Mouse (Mus musculus): ENCODE measurements around the gene Ripor2. TPM values are rescaled to one million over a fixed set of nuclear protein-coding genes. Genes with fewer than 3 reads are reported as not detected.

The Ripor2 gene
- polyA plus RNA-seq, 1 experiment from 2014 or later = 3.9 TPM

DNA sequence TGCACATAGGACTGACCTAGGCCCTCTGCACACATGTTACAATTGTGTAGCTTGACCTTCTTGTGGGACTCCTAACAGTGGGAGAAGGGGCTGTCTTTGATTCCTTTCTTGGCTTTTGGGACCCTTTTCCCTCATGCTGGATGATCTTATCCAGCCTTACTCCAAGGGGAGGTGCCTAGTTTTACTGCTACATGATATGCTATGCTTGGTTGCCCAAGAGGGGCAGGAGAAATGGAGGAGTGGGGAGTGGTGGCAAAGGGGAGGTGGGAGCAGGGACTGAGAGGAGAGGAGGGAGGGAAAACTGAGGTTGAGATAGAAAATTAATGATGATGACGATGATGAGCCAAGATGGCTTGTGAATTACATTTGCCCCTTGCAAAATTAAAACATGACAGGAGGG, 37.7 kb downstream of the Ripor2 start:
- ATAC-seq (ENCODE audit: low read depth) (no peak), DNase-seq (no peak)
- H3K4me2 ChIP-seq = no peak overlapping the region
- 76% methylated on average over 1 of the region's 1 CpGs for WGBS (ENCODE audit: insufficient replicate concordance)
- no peaks in the 10 kb centered on the region for H3K36me3 ChIP-seq
- no peaks in the 10 kb centered on the region for H3K9me3 ChIP-seq (replicated peaks)
- no peak overlapping the region for H3K9ac ChIP-seq
- H3K27ac ChIP-seq = no peak overlapping the region
- H3K4me1 ChIP-seq (replicated peaks) = peaks cover 9% of the 10 kb centered on the region
- H3K27me3 ChIP-seq = no peaks in the 10 kb centered on the region
- no peak overlapping the region for H3K4me3 ChIP-seq (replicated peaks)

DNA sequence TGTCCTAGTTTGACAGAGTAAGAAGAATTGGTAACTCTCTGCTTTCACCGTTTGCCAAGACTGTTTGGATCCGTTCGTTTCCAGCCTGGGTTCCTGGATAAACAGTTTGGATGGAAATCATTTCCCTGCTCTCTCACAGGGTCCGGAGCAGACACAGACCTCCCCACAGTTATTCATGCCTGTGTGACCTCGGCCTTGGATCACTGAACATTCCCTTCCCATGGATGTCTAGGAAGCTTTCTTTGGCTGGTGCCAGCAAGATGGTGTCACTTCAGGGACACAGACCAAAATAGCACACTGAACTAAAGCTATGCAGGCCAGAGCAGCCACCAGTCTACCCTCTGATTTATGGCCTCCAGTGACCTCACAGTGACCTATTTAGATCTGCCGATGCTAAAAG, 38.5 kb downstream of the Ripor2 start:
- Histone ChIP-seq H3K27ac (no peak overlapping the region), H3K4me3 (replicated peaks) (no peak overlapping the region), H3K9ac (no peak overlapping the region), H3K4me1 (replicated peaks) (peaks cover 9% of the 10 kb centered on the region), H3K4me2 (no peak overlapping the region), H3K27me3 (no peaks in the 10 kb centered on the region), H3K9me3 (replicated peaks) (no peaks in the 10 kb centered on the region), H3K36me3 (no peaks in the 10 kb centered on the region)
- ATAC-seq (ENCODE audit: low read depth) (no peak), DNase-seq (no peak)
- WGBS (ENCODE audit: insufficient replicate concordance) = 56% methylated on average over 6 of the region's 6 CpGs

DNA sequence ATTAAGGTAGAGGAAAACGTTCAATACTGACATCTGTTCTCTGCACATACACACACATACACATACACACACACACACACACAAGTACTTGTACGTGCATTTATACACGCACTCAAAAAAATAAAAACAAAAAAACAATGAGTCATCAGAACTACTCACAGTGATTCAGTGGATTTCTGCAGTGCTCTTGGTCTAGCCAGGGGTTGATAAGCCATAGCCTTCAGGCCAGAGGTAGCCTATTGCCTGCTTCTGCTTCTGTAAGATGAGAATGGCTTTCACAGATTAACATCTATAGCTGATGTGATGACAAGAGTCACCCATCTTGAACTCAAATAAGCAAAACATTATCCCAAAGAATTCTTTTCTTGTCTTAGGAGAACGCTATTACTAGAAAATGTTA, 41.6 kb downstream of the Ripor2 start:
- Histone ChIP-seq H3K4me2 (no peak overlapping the region), H3K4me1 (replicated peaks) (no peaks in the 10 kb centered on the region), H3K36me3 (no peaks in the 10 kb centered on the region), H3K9me3 (replicated peaks) (no peaks in the 10 kb centered on the region), H3K4me3 (replicated peaks) (no peak overlapping the region), H3K27ac (no peak overlapping the region), H3K27me3 (no peaks in the 10 kb centered on the region), H3K9ac (no peak overlapping the region)
- DNase-seq (no peak), ATAC-seq (ENCODE audit: low read depth) (no peak; the same call in 1 of the 2 replicates)
- 76% methylated on average over 4 of the region's 4 CpGs for WGBS (ENCODE audit: insufficient replicate concordance)

DNA sequence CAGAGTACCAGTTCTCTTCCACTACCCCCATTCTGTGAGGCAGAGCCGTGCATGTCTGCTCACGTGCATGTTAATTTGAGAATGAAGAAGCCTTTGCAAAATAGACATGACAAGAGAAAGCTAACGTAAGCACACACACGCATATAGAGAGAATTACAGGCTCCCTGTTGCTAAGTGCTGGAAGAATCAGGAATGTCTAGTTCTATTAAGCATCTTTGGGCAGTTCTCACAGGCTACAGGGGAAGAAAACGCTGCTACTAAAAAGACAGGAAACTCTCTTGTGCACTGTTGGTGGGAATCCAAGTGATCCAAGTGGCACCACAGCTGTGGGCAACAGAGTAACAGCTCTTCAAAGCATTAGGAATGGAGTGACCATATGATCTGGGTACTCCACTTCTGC, 43.1 kb downstream of the Ripor2 start:
- H3K36me3 ChIP-seq = no peaks in the 10 kb centered on the region
- no peak overlapping the region for H3K4me2 ChIP-seq
- ATAC-seq (ENCODE audit: low read depth) (no peak), DNase-seq (no peak)
- peaks cover 10% of the 10 kb centered on the region; the same call in 1 of the 2 replicates for H3K27me3 ChIP-seq
- WGBS (ENCODE audit: insufficient replicate concordance) = 67% methylated on average over 5 of the region's 5 CpGs
- H3K9ac ChIP-seq = no peak overlapping the region
- H3K27ac ChIP-seq = no peak overlapping the region
- no peak overlapping the region for H3K4me3 ChIP-seq (replicated peaks)
- H3K4me1 ChIP-seq (replicated peaks) = peaks cover 8% of the 10 kb centered on the region
- no peaks in the 10 kb centered on the region for H3K9me3 ChIP-seq (replicated peaks)

DNA sequence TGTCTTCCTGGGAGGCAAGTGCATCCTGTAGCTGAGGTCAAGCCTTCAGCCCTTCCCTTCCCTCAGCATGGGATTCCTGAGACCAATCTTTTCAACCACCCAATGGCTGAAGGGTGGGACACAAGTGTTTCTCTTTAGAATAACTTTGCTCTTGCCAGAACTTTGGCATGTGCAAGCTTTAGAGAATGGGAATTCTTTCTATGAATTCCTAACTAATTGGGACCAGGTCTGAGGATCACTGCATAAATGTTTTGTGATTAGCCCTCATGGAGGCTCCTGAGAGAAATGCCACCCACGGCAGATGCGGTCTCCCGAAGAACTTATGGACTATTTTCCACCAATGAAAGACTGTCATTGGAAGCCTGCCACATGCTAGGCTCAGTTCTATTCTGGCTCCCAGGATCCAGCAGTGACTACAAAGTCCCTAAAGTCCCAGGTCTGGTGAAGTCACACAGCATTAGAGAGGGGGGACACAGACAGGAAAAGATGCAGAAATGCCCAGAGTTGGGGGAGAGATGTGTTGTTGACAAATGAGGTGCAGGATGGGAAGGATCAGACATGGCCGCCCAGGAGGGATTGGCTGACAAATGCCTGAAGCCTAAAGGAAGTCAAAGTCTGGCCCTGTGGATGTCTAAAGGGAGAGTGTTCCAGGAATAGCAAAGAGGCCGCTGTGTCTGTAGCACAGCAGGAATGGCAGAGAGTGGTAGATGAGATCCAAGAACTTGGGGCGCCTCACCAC, 44.9 kb downstream of the Ripor2 start:
- H3K27ac ChIP-seq = no peak overlapping the region
- H3K9ac ChIP-seq = no peak overlapping the region
- peaks cover 19% of the 10 kb centered on the region for H3K4me1 ChIP-seq (replicated peaks)
- no peaks in the 10 kb centered on the region for H3K9me3 ChIP-seq (replicated peaks)
- no peak overlapping the region for H3K4me3 ChIP-seq (replicated peaks)
- ATAC-seq (ENCODE audit: low read depth) = no peak
- DNase-seq = no peak
- 78% methylated on average over 6 of the region's 6 CpGs for WGBS (ENCODE audit: insufficient replicate concordance)
- H3K27me3 ChIP-seq = peaks cover 16% of the 10 kb centered on the region; the same call in 1 of the 2 replicates
- H3K36me3 ChIP-seq = no peaks in the 10 kb centered on the region
- no peak overlapping the region for H3K4me2 ChIP-seq

- Histone ChIP-seq H3K27ac (no peak overlapping the region), H3K4me3 (replicated peaks) (no peak overlapping the region), H3K36me3 (no peaks in the 10 kb centered on the region), H3K9ac (no peak overlapping the region), H3K27me3 (peaks cover 16% of the 10 kb centered on the region; the same call in 1 of the 2 replicates), H3K4me1 (replicated peaks) (peaks cover 25% of the 10 kb centered on the region), H3K4me2 (no peak overlapping the region), H3K9me3 (replicated peaks) (no peaks in the 10 kb centered on the region)
- ATAC-seq (ENCODE audit: low read depth) = no peak
- no peak for DNase-seq
- WGBS (ENCODE audit: insufficient replicate concordance) = 73% methylated on average over 4 of the region's 4 CpGs
These were observed 46.2 kb downstream of the Ripor2 start for GRCm38 (mm10) chr13:24628192-24628591.

GRCm38 (mm10) chr13:24629073-24629621, 47.2 kb downstream of the Ripor2 start:
- 70% methylated on average over 6 of the region's 6 CpGs for WGBS (ENCODE audit: insufficient replicate concordance)

DNA sequence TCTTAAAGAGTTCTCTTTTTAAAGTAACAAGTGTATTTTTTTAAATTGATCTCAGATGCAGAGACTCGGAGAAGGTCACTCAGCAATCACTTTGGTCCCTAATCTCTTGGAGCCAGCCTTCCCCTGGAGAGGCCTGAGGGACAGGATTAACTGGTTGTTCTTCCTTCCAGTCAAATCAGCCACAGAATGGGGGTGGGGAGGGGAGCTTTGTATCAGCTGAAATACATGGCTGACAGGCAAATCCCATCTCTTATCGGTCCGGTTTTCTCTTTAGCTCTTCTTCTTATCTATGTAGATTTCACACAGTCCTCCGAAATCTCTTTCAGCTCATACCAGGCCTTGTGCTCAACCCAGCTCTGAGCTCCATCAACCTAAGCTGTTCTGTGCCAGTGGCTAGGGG, 48.4 kb downstream of the Ripor2 start:
- no peaks in the 10 kb centered on the region for H3K9me3 ChIP-seq (replicated peaks)
- DNase-seq = peak; percentile 54
- 4% methylated on average over 4 of the region's 4 CpGs for WGBS (ENCODE audit: insufficient replicate concordance)
- H3K36me3 ChIP-seq = no peaks in the 10 kb centered on the region
- H3K27me3 ChIP-seq = peaks cover 22% of the 10 kb centered on the region
- H3K9ac ChIP-seq = no peak overlapping the region
- H3K27ac ChIP-seq = no peak overlapping the region
- no peak overlapping the region for H3K4me2 ChIP-seq
- ATAC-seq (ENCODE audit: low read depth) = peak; percentile 59
- no peak overlapping the region for H3K4me3 ChIP-seq (replicated peaks)
- peaks cover 35% of the 10 kb centered on the region for H3K4me1 ChIP-seq (replicated peaks)

More at GRCm38 (mm10) chr13:24629073-24629621, 47.2 kb downstream of the Ripor2 start:
- Histone ChIP-seq H3K36me3 (no peaks in the 10 kb centered on the region), H3K9me3 (replicated peaks) (no peaks in the 10 kb centered on the region), H3K9ac (no peak overlapping the region), H3K4me1 (replicated peaks) (peaks cover 35% of the 10 kb centered on the region), H3K27me3 (peaks cover 16% of the 10 kb centered on the region; the same call in 1 of the 2 replicates), H3K4me2 (no peak overlapping the region), H3K27ac (no peak overlapping the region), H3K4me3 (replicated peaks) (no peak overlapping the region)
- no peak for ATAC-seq (ENCODE audit: low read depth)
- DNase-seq = no peak

DNA sequence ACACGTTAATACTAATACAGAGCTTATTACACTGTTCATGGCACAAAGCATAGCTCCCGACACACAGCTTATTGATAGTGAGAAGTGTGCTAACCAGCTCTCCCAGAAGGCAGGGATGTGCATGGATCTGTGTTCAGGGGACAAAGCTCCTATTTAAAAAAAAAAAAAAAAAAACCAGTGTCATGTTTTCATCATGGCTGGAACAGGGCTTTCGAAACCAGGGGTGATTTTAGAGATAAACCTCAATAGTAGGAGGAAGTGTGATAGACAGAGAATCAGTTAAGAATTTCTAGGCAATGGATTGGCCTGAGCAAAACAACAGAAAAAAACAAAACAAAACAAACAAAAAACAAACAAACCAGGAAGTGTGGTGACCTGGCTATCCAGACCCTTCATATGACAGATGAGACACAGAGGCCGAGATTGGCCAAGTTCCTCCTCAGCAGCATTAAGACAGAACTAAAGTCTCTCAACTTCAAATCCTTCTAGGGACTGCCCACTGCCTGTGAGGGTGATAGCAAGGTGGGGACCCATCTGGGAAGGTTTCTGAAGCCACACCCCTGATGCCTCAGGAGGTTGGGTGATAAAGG, 51.1 kb downstream of the Ripor2 start:
- Histone ChIP-seq H3K4me3 (replicated peaks) (no peak overlapping the region), H3K4me2 (no peak overlapping the region), H3K36me3 (no peaks in the 10 kb centered on the region), H3K27ac (no peak overlapping the region), H3K27me3 (peaks cover 47% of the 10 kb centered on the region), H3K4me1 (replicated peaks) (peaks cover 39% of the 10 kb centered on the region), H3K9me3 (replicated peaks) (no peaks in the 10 kb centered on the region), H3K9ac (no peak overlapping the region)
- no peak for ATAC-seq (ENCODE audit: low read depth)
- WGBS (ENCODE audit: insufficient replicate concordance) = 26% methylated on average over 4 of the region's 4 CpGs
- no peak for DNase-seq

DNA sequence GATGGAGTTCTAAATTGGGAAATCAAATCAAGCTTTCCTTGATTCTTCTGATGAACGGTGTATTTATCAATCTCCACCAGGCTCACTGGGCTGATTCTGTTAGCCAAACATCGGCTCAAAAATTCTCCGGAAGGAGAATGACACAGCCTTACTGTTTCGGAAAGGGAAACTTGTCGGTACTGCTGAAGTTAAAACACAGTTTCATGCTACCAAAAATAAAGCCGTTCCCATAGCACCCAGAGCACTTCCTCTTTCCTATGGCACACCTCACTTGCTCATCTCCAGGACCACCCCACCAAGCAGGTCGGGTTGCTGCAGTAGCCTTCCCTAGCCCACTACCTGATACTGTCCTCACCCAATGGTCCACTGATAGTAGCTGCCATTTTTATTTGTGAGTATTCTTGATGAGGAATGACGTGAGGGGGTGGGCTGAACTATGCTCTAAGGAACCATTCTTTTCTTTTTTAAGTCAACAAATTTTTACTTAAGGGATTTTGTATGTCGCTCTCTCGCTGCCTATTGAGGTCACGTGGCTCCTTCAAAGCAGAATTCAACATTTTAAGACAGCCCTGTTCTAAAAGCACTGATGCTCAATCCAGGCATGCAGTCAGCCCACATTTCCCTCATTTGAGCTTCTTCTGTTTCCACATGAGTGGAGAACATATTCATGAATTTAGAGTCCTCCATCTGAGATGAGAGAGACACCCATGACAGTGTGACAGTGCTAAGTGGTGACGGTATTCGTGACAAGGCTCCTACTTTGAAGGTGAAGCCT, 52.5 kb downstream of the Ripor2 start:
- no peak overlapping the region for H3K9ac ChIP-seq
- H3K27ac ChIP-seq = no peak overlapping the region
- no peak for DNase-seq
- no peaks in the 10 kb centered on the region for H3K36me3 ChIP-seq
- WGBS (ENCODE audit: insufficient replicate concordance) = 53% methylated on average over 13 of the region's 13 CpGs
- ATAC-seq (ENCODE audit: low read depth) = no peak
- H3K4me1 ChIP-seq (replicated peaks) = peaks cover 51% of the 10 kb centered on the region
- H3K9me3 ChIP-seq (replicated peaks) = no peaks in the 10 kb centered on the region
- H3K4me2 ChIP-seq = no peak overlapping the region
- H3K4me3 ChIP-seq (replicated peaks) = no peak overlapping the region
- peaks cover 57% of the 10 kb centered on the region for H3K27me3 ChIP-seq

Measured in liver, embryonic 13.5 days (tissue).